12 mouse cellular contexts compared by ENCODE assay signal in the genomic region with DNA sequence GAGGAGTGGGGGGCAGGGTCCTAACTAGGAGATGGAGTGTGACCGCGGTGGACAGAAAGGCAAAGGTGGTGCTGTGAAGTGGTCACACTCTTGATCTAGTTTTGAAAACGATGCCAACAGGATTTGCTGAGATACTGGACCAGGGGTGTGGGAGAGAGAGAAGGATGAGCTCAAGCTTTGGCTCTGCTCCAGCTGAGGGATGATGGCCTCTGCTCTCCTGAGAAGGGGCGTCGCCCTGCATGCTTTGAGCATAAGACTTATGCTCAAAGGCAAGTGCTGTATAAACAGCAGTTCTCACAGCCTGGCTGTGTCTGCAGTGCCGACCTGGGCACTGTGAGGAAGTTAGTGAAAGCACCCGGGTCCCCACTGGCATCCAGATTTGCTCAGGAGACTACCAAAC. TPM values are rescaled to one million over a fixed set of nuclear protein-coding genes. Genes with fewer than 3 reads are reported as not detected.
DNase-seq lines count a peak whose midpoint lies in the region; ATAC-seq lines count a peak whose summit lies in the region.
"Had no signal": no experiment of that assay in that cellular context is flagged by ENCODE, and none has a peak within 500 bp of the region (broad histone marks: within the 10 kb centered on the region; RNA-seq: fewer than 3 reads in every experiment).

No protein-coding gene starts in this region.

- H3K36me3 ChIP-seq in heart, embryonic 10.5 days, result no peaks in the 10 kb centered on the region
- H3K36me3 ChIP-seq in stomach, embryonic 16.5 days (ENCODE audit: control insufficient read depth, insufficient read depth, low read length), result no peaks in the 10 kb centered on the region
- H3K36me3 ChIP-seq: limb, embryonic 12.5 days had no signal

- 65% methylated on average over 7 of the region's 7 CpGs for WGBS in heart, embryonic 10.5 days
- 38% methylated on average over 7 of the region's 7 CpGs for WGBS in stomach, embryonic 16.5 days

- no peak overlapping the region for H3K4me2 ChIP-seq in stomach, embryonic 16.5 days (ENCODE audit: low read depth, low read length)
- H3K4me2 ChIP-seq: limb, embryonic 12.5 days had no signal

- H3K9ac ChIP-seq in stomach, embryonic 16.5 days (ENCODE audit: low read length), result no peak overlapping the region
- H3K9ac ChIP-seq: limb, embryonic 12.5 days had no signal

- ATAC-seq in stomach, embryonic 16.5 days (ENCODE audit: insufficient read depth, low FRiP score), result no peak

- H3K9me3 ChIP-seq in heart, embryonic 10.5 days, result no peaks in the 10 kb centered on the region
- H3K9me3 ChIP-seq in stomach, embryonic 16.5 days (replicated peaks; ENCODE audit: control insufficient read depth, low read length), result no peaks in the 10 kb centered on the region
- H3K9me3 ChIP-seq: limb, embryonic 12.5 days had no signal

- peaks cover 58% of the 10 kb centered on the region for H3K4me1 ChIP-seq in heart, embryonic 10.5 days
- peaks cover 53% of the 10 kb centered on the region for H3K4me1 ChIP-seq in stomach, embryonic 16.5 days (ENCODE audit: control insufficient read depth, insufficient read depth, low read length)

- no peak for DNase-seq in heart, embryonic 10.5 days (ENCODE audit: low spot score)
- no peak for DNase-seq in heart, postnatal 36 days
- DNase-seq in ovary, postnatal 14 days (ENCODE audit: low spot score), result peak; percentile 45
- DNase-seq in ovary, adult 18-20 months (ENCODE audit: low spot score), result no peak
- peak; percentile 62 for DNase-seq in gastrocnemius, postnatal 25 days
- no peak for DNase-seq in right cerebral cortex, postnatal 25 days
- DNase-seq in frontal cortex, postnatal 36 days (ENCODE audit: low spot score in 2 of 2), result no peak
- DNase-seq: adrenal gland, postnatal 36 days; cerebellum, adult 2 months; layer of hippocampus, adult 9-11 months had no signal

- H3K27ac ChIP-seq in heart, embryonic 10.5 days, result peak overlapping the region; percentile 42
- H3K27ac ChIP-seq in stomach, embryonic 16.5 days (ENCODE audit: low read length), result 0 out of 2 replicates have a peak overlapping the region, but pooled peaks have one; percentile 25

- H3K4me3 ChIP-seq in heart, embryonic 10.5 days, result no peak overlapping the region
- H3K4me3 ChIP-seq in stomach, embryonic 16.5 days (replicated peaks; ENCODE audit: low read length), result no peak overlapping the region
- H3K4me3 ChIP-seq: limb, embryonic 12.5 days had no signal

- peaks cover 28% of the 10 kb centered on the region for H3K27me3 ChIP-seq in heart, embryonic 10.5 days (ENCODE audit: insufficient read depth, poor library complexity, severe bottlenecking)
- H3K27me3 ChIP-seq in stomach, embryonic 16.5 days (ENCODE audit: control insufficient read depth, insufficient read depth, low read length), result no peaks in the 10 kb centered on the region

- intact Hi-C loops in heart, postnatal 36 days (cut with DNase I), result no loop called here

RNA-seq across cellular contexts. Expression of a gene that starts 2.8 kb away (rescaled TPM):
- 19.0 and 43.4 TPM in 2 replicates for polyA plus RNA-seq in heart, embryonic 10.5 days (2016; fragmentation: Nextera tagmentation; extraction: Ambion mirVana)
- 10 to 100 TPM; 13.8 to 15.1 TPM for total RNA-seq in heart, postnatal 36 days (2021)
- 10 to 100 TPM; 13.8 to 23.3 TPM for total RNA-seq in gastrocnemius, postnatal 25 days (2021)
- 69.8 and 76.9 TPM in 2 replicates for polyA plus RNA-seq in stomach, embryonic 16.5 days (2015; fragmentation: Nextera tagmentation; extraction: Ambion mirVana)

RNA-seq across cellular contexts. Expression of a gene that starts 14.8 kb away (rescaled TPM):
- polyA plus RNA-seq in heart, embryonic 10.5 days (2016; fragmentation: Nextera tagmentation; extraction: Ambion mirVana), result 4.0 and 5.3 TPM in 2 replicates
- 1 to 10 TPM; 1.8 to 2.1 TPM for total RNA-seq in heart, postnatal 36 days (2021)
- 1 to 10 TPM; 1.3 to 2.1 TPM for total RNA-seq in gastrocnemius, postnatal 25 days (2021)
- polyA plus RNA-seq in stomach, embryonic 16.5 days (2015; fragmentation: Nextera tagmentation; extraction: Ambion mirVana), result 4.5 and 4.9 TPM in 2 replicates

RNA-seq across cellular contexts. Expression of a gene that starts 20.2 kb away (rescaled TPM):
- polyA plus RNA-seq in heart, embryonic 10.5 days (2016; fragmentation: Nextera tagmentation; extraction: Ambion mirVana), result 6.4 and 7.6 TPM in 2 replicates
- 1 to 10 TPM; 1.7 to 2.8 TPM for total RNA-seq in heart, postnatal 36 days (2021)
- total RNA-seq in gastrocnemius, postnatal 25 days (2021), result not detected
- 4.9 and 6.8 TPM in 2 replicates for polyA plus RNA-seq in stomach, embryonic 16.5 days (2015; fragmentation: Nextera tagmentation; extraction: Ambion mirVana)

RNA-seq across cellular contexts. Expression of a gene that starts 23.2 kb away (rescaled TPM):
- polyA plus RNA-seq in heart, embryonic 10.5 days (2016; fragmentation: Nextera tagmentation; extraction: Ambion mirVana), result 94.9 and 104 TPM in 2 replicates
- 100 to 1,000 TPM in 1 of 2 experiments, 10 to 100 TPM in 1; 89.0 to 102 TPM for total RNA-seq in heart, postnatal 36 days (2021)
- total RNA-seq in gastrocnemius, postnatal 25 days (2021), result 10 to 100 TPM; 38.1 to 47.5 TPM
- 110 and 123 TPM in 2 replicates for polyA plus RNA-seq in stomach, embryonic 16.5 days (2015; fragmentation: Nextera tagmentation; extraction: Ambion mirVana)

RNA-seq across cellular contexts. Expression of a gene that starts 23.9 kb away (rescaled TPM):
- 47.1 and 58.1 TPM in 2 replicates for polyA plus RNA-seq in heart, embryonic 10.5 days (2016; fragmentation: Nextera tagmentation; extraction: Ambion mirVana)
- 10 to 100 TPM; 13.9 to 15.6 TPM for total RNA-seq in heart, postnatal 36 days (2021)
- total RNA-seq in gastrocnemius, postnatal 25 days (2021), result 10 to 100 TPM; 11.6 to 12.6 TPM
- 39.8 and 43.9 TPM in 2 replicates for polyA plus RNA-seq in stomach, embryonic 16.5 days (2015; fragmentation: Nextera tagmentation; extraction: Ambion mirVana)

Comparison
In these comparisons a context has a peak if more than half of its experiments do, and no peak if none do; other contexts are left out.
1. DNase-seq: peak in ovary, postnatal 14 days (single experiment) and gastrocnemius, postnatal 25 days (single experiment); none in heart, embryonic 10.5 days (single experiment), heart, postnatal 36 days (0 of 2), ovary, adult 18-20 months (single experiment), right cerebral cortex, postnatal 25 days (single experiment) and frontal cortex, postnatal 36 days (0 of 2).